Mouse (Mus musculus) heart, postnatal 0 days (tissue): ENCODE measurements around the gene Lurap1. TPM values are rescaled to one million over a fixed set of nuclear protein-coding genes. Genes with fewer than 3 reads are reported as not detected.

Experiments used
- ATAC-seq: fragments of 200-750 bp; cut with Nextera tagmentation; 2 replicates; pipeline ENCODE4 v1.8.0; 2017; ENCODE audit warnings: low read depth, moderate number of reproducible peaks, moderate library complexity; ENCODE audit not compliant: insufficient read depth
- DNase-seq: peaks from one replicate; pipeline ENCODE4 v3.0.0-alpha.2; 2016; ENCODE audit warnings: low spot score
- H3K27ac ChIP-seq: fragments of 300-500 bp; sonication (generic); 2 replicates; pipeline ENCODE4 v1.5.1; 2014; ENCODE audit warnings: low read depth, mild to moderate bottlenecking
- H3K27me3 ChIP-seq: fragments of 300-500 bp; sonication (generic); 2 replicates; pipeline ENCODE4 v1.6.1; 2014; ENCODE audit warnings: low read length, mixed read lengths; ENCODE audit not compliant: control insufficient read depth, insufficient read depth
- H3K36me3 ChIP-seq: fragments of 300-500 bp; sonication (generic); replicated peaks from 2 replicates; pipeline ENCODE4 v1.6.1; 2014; ENCODE audit warnings: low read length, mixed read lengths; ENCODE audit not compliant: control insufficient read depth, insufficient read depth
- H3K4me1 ChIP-seq: fragments of 300-500 bp; sonication (generic); 2 replicates; pipeline ENCODE4 v1.6.1; 2014; ENCODE audit warnings: antibody characterized with exemption; ENCODE audit not compliant: control insufficient read depth, insufficient read depth
- H3K4me2 ChIP-seq: fragments of 300-500 bp; sonication (generic); 2 replicates; pipeline ENCODE4 v1.6.1; 2014; ENCODE audit warnings: low read depth, mild to moderate bottlenecking, low read length, moderate library complexity
- H3K4me3 ChIP-seq: fragments of 300-500 bp; sonication (generic); 2 replicates; pipeline ENCODE4 v1.5.1; 2014; ENCODE audit warnings: low read depth, low read length
- H3K9ac ChIP-seq: fragments of 300-500 bp; sonication (generic); replicated peaks from 2 replicates; pipeline ENCODE4 v1.6.1; 2014; ENCODE audit warnings: low read depth, low read length, mixed read lengths
- H3K9me3 ChIP-seq: fragments of 300-500 bp; sonication (generic); replicated peaks from 2 replicates; pipeline ENCODE4 v1.6.1; 2016; ENCODE audit warnings: low read length; ENCODE audit not compliant: control insufficient read depth
- CTCF ChIP-seq: IDR thresholded peaks from 2 replicates; pipeline ENCODE4 v1.5.1; 2016; ENCODE audit warnings: antibody characterized with exemption, control low read depth, low read depth
- EP300 ChIP-seq: IDR thresholded peaks from 2 replicates; pipeline ENCODE4 v1.6.1; 2016; ENCODE audit warnings: antibody characterized with exemption, low read depth
- WGBS: fragments of 180-500 bp; shearing (Covaris S2); extraction: QIAGEN DNeasy Blood & Tissue Kit; methylation state at CpG from one replicate; pipeline ENCODE4 v1.1.7; 2014; 5-methylcytosine and 5-hydroxymethylcytosine counted together
- polyA plus RNA-seq: library from polyadenylated mRNA; unstranded; fragments of >200 nt; fragmentation: Nextera tagmentation; extraction: Ambion mirVana; gene quantifications from 2 replicates; pipeline ENCODE4 v1.2.1, GENCODE M21; 2015
- total RNA-seq: library from RNA; depleted of rRNA; stranded (reverse); fragments of >200 nt; gene quantifications from 2 replicates; pipeline ENCODE4 v1.2.3, GENCODE M21; 2014; ENCODE audit warnings: low replicate concordance

Gene Lurap1
- total and polyA plus RNA-seq, 2 experiments from 2014 or later: 0.97 to 1.5 TPM

DNA sequence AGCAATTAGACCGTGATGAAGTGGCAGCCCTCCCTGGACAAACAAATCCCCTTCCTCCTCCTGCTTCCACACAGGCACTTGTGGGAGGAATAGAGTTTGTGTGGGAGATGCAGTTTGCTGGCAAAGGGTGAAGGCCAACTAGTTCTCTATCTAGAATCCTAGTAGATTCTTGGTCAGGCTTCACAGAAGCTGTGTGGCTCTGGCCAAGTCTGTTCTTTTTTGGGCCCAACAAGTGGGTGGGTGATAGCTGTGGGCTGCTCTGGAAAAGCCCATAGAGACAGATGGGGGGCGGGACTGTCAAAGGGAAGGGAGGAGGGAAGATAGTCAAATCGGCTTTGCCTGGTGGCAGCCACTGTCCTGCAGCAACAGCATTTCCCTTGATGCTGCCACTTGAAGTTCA is 9.6 kb upstream of the Lurap1 start:
- Histone ChIP-seq H3K4me3 (no peak overlapping the region), H3K4me2 (no peak overlapping the region), H3K27me3 (no peaks in the 10 kb centered on the region), H3K4me1 (peaks cover 19% of the 10 kb centered on the region), H3K9ac (no peak overlapping the region), H3K36me3 (peaks cover 38% of the 10 kb centered on the region), H3K9me3 (no peaks in the 10 kb centered on the region), H3K27ac (peak overlapping the region; percentile 40)
- TF ChIP-seq CTCF (no peak), EP300 (no peak)
- peak; percentile 32 for DNase-seq
- peak; percentile 69 for ATAC-seq
- 35% methylated on average over 3 of the region's 3 CpGs for WGBS

DNA sequence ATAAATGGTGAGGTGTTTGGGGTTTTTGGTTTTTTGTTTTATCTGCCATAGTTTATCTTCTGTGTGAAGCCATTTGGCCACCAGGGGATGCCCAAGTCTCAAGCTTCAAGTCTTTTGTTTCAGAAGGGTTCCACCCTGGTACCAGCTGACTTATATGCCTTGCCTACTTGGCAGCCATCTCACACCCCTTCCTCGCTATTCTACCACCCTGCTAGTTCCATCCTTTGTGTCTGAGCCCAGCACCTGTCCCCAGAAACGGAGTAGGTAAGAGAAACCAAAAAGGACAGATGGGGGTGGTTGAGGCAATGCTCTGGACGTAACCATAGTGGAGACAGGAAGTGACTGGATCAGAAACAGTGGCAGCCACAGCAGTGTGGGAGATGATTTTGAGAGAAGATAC is 8.8 kb upstream of the Lurap1 start:
- WGBS: 58% methylated on average over 3 of the region's 3 CpGs

DNA sequence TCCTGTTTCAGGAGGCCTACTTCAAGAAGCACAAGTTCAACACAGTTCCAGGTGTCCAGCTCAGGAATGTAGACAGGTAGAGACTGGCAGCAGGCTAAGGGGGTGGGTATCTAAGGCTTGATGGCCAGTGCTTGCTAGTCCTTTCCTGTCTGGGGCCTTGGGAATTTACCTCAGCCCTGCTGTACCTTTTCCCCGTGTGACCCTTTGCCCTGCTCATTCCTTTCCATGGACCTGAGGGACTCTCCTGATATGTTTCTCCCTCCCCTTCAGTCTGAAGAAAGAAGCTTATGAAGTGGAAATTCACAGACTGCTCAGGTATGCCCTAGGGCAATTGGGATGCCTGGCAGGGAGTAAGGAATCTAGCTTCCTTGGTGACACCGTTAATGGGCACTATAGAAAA is 6.7 kb upstream of the Lurap1 start:
- H3K9ac ChIP-seq: no peak overlapping the region
- H3K27me3 ChIP-seq: no peaks in the 10 kb centered on the region
- no peak for DNase-seq
- H3K4me2 ChIP-seq: no peak overlapping the region
- H3K9me3 ChIP-seq: no peaks in the 10 kb centered on the region
- 83% methylated on average over 2 of the region's 2 CpGs for WGBS
- H3K4me3 ChIP-seq: no peak overlapping the region
- TF ChIP-seq EP300: no peak
- H3K27ac ChIP-seq: no peak overlapping the region
- H3K4me1 ChIP-seq: peaks cover 19% of the 10 kb centered on the region
- no peak for ATAC-seq
- H3K36me3 ChIP-seq: peaks cover 67% of the 10 kb centered on the region

More for the DNA sequence above, 8.8 kb upstream of the Lurap1 start:
- peaks cover 46% of the 10 kb centered on the region for H3K36me3 ChIP-seq
- DNase-seq (no peak), ATAC-seq (peak; percentile 19; the same call in 1 of the 2 replicates)
- no peaks in the 10 kb centered on the region for H3K9me3 ChIP-seq
- peak; percentile 44 for TF ChIP-seq CTCF
- no peak for TF ChIP-seq EP300
- no peak overlapping the region for H3K4me2 ChIP-seq
- H3K4me3 ChIP-seq: no peak overlapping the region
- no peak overlapping the region for H3K9ac ChIP-seq
- no peaks in the 10 kb centered on the region for H3K27me3 ChIP-seq
- H3K4me1 ChIP-seq: peaks cover 19% of the 10 kb centered on the region
- H3K27ac ChIP-seq: peak overlapping the region; percentile 40; the same call in 1 of the 2 replicates

DNA sequence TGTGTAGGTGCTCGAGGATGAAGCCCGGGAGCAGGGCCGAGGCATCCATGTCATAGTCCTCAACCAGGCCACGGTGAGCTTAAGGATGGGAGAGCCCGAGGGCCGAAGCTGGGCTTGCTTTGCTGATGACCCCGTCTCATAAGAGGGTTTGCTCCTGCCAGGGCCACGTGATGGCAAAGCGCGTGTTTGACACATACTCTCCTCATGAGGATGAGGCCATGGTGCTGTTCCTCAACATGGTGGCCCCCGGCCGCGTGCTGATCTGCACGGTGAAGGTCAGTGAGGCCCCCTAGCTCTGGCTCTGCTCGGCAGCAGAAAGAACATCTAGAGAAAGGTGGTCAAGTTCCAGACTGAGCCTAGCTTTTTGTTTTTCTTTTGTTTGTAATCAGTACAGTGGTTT is 1.6 kb upstream of the Lurap1 start:
- no peaks in the 10 kb centered on the region for H3K9me3 ChIP-seq
- no peak overlapping the region for H3K4me2 ChIP-seq
- peaks cover 8% of the 10 kb centered on the region; the same call in 1 of the 2 replicates for H3K4me1 ChIP-seq
- WGBS: 92% methylated on average over 15 of the region's 15 CpGs
- H3K4me3 ChIP-seq: no peak overlapping the region
- ATAC-seq: no peak
- H3K36me3 ChIP-seq: peaks cover 59% of the 10 kb centered on the region
- H3K9ac ChIP-seq: no peak overlapping the region
- H3K27ac ChIP-seq: no peak overlapping the region
- TF ChIP-seq CTCF (no peak), EP300 (no peak)
- DNase-seq: no peak
- no peaks in the 10 kb centered on the region for H3K27me3 ChIP-seq

DNA sequence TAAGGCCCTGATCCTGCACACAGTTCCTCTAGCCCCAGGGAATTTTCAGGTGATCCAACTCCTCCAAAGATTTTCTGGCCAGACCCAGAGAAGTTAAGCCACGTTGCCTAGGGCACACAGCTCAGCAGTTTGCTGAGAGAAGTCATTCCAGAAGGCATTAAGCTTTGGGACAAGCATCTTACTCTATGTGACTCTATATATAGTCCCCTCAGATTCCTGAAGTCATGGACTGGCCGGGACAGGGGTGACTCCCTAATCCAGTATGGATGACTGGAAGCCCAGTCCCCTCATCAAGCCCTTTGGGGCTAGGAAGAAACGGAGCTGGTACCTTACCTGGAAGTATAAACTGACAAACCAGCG is 296 bp downstream of the Lurap1 start:
- peak overlapping the region; percentile 93 for H3K27ac ChIP-seq
- 12% methylated on average over 4 of the region's 4 CpGs for whole genome bisulfite sequencing
- H3K9me3 ChIP-seq: no peaks in the 10 kb centered on the region
- peak overlapping the region; percentile 72 for H3K4me2 ChIP-seq
- ATAC-seq: no peak; the same call in 1 of the 2 replicates
- H3K4me3 ChIP-seq: peak overlapping the region; percentile 76
- no peaks in the 10 kb centered on the region for H3K27me3 ChIP-seq
- H3K9ac ChIP-seq: peak overlapping the region; percentile 94
- peaks cover 8% of the 10 kb centered on the region; the same call in 1 of the 2 replicates for H3K4me1 ChIP-seq
- peaks cover 41% of the 10 kb centered on the region for H3K36me3 ChIP-seq
- DNase-seq: no peak
- TF ChIP-seq CTCF: no peak
- TF ChIP-seq EP300: no peak

DNA sequence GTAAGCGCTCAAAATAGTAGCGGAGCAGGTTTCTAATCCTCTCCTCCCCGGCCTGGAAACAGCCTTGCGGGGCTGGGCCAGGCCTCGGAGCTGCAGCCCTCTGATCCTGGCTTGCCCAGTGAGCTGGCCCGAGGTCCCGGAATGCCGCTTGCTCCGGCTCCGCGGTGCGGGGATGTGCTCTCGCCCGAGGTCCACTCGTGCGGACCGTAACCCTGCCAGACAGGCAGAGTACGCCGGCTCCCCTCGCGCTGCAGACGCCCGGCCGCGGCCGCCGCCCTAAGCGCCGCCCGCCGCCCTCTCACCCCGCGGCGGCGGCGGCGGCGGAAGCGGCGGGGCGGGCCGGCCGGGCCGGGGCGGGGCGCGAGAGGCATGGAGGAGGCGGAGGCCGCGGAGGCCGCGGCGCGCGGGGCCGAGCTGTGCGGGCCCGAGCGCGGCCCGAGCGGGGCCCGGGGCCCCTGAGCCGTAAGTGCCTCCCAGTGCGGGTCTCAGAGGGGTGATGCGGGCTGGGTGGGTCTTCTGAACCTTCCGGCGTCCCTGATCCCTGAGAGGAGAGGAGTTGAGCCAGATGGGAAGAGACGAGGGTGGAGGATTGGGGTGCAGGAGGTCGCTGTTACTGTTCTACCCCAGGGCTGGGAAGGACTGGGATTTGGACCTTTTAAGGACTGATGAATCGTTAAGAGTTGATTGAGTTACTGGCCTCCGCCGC is 829 bp downstream of the Lurap1 start:
- peaks cover 8% of the 10 kb centered on the region; the same call in 1 of the 2 replicates for H3K4me1 ChIP-seq
- ATAC-seq (peak; percentile 94), DNase-seq (peak; percentile 57)
- H3K9me3 ChIP-seq: no peaks in the 10 kb centered on the region
- WGBS: 1% methylated on average over 73 of the region's 73 CpGs
- peaks cover 36% of the 10 kb centered on the region for H3K36me3 ChIP-seq
- H3K4me2 ChIP-seq: peak overlapping the region; percentile 72
- H3K27ac ChIP-seq: peak overlapping the region; percentile 93
- peak overlapping the region; percentile 94 for H3K9ac ChIP-seq
- peak overlapping the region; percentile 76 for H3K4me3 ChIP-seq
- H3K27me3 ChIP-seq: no peaks in the 10 kb centered on the region
- TF ChIP-seq CTCF (no peak), EP300 (no peak)
